Mouse (Mus musculus): ENCODE results near the gene Cyp4f16. TPM values are rescaled to one million over a fixed set of nuclear protein-coding genes. Genes with fewer than 3 reads are reported as not detected.
"Not testable (repeated sequence)": the region's sequence is repeated elsewhere in the genome, so short reads cannot be mapped to it uniquely, and the experiment has no call there.

Gene Cyp4f16
- polyA plus RNA-seq, 1 experiment from 2014 or later, result 24.9 TPM

- H3K9me3 ChIP-seq; H3K9ac ChIP-seq (replicated peaks); H3K27ac ChIP-seq (replicated peaks); H3K36me3 ChIP-seq; H3K27me3 ChIP-seq; H3K4me2 ChIP-seq (replicated peaks); ATAC-seq (replicated peaks); H3K4me1 ChIP-seq; H3K4me3 ChIP-seq: not testable (repeated sequence)
- WGBS, result 77% methylated on average over 9 of the region's 9 CpGs
Observed at GRCm38 (mm10) chr17:32554368-32554767, 18.0 kb downstream of the Cyp4f16 start.

- not testable (repeated sequence) for H3K4me2 ChIP-seq (replicated peaks); ATAC-seq (replicated peaks); H3K4me1 ChIP-seq; H3K36me3 ChIP-seq; H3K27ac ChIP-seq (replicated peaks); H3K4me3 ChIP-seq; H3K9ac ChIP-seq (replicated peaks); H3K9me3 ChIP-seq; H3K27me3 ChIP-seq
- 76% methylated on average over 2 of the region's 2 CpGs for WGBS
Observed at GRCm38 (mm10) chr17:32563301-32563700, 26.9 kb downstream of the Cyp4f16 start.

GRCm38 (mm10) chr17:32573286-32573685 lies 36.9 kb downstream of the Cyp4f16 start:
- H3K9me3 ChIP-seq; H3K4me3 ChIP-seq; H3K36me3 ChIP-seq; H3K4me1 ChIP-seq; H3K9ac ChIP-seq (replicated peaks); H3K4me2 ChIP-seq (replicated peaks); H3K27ac ChIP-seq (replicated peaks); H3K27me3 ChIP-seq; ATAC-seq (replicated peaks): not testable (repeated sequence)
- 78% methylated on average over 2 of the region's 2 CpGs for WGBS

GRCm38 (mm10) chr17:32577496-32578186 lies 41.3 kb downstream of the Cyp4f16 start:
- H3K27me3 ChIP-seq, result no peaks in the 10 kb centered on the region
- no peaks in the 10 kb centered on the region for H3K36me3 ChIP-seq

GRCm38 (mm10) chr17:32596494-32596893 lies 60.1 kb downstream of the Cyp4f16 start:
- H3K4me2 ChIP-seq (replicated peaks), result no peak overlapping the region
- no peaks in the 10 kb centered on the region for H3K36me3 ChIP-seq
- H3K27me3 ChIP-seq, result no peaks in the 10 kb centered on the region
- H3K4me3 ChIP-seq, result no peak overlapping the region
- WGBS, result 89% methylated on average over 18 of the region's 18 CpGs
- H3K4me1 ChIP-seq, result no peaks in the 10 kb centered on the region
- no peak for ATAC-seq (replicated peaks)
- no peak overlapping the region for H3K9ac ChIP-seq (replicated peaks)
- H3K27ac ChIP-seq (replicated peaks), result no peak overlapping the region
- H3K9me3 ChIP-seq, result no peaks in the 10 kb centered on the region

More at GRCm38 (mm10) chr17:32577496-32578186, 41.3 kb downstream of the Cyp4f16 start:
- no peaks in the 10 kb centered on the region for H3K4me1 ChIP-seq
- WGBS, result 71% methylated on average over 7 of the region's 7 CpGs
- H3K27ac ChIP-seq (replicated peaks), result no peak overlapping the region
- no peak overlapping the region for H3K4me2 ChIP-seq (replicated peaks)
- no peaks in the 10 kb centered on the region for H3K9me3 ChIP-seq
- H3K9ac ChIP-seq (replicated peaks), result no peak overlapping the region
- no peak for ATAC-seq (replicated peaks)
- no peak overlapping the region for H3K4me3 ChIP-seq

Other genes starting within 250 kb of the Cyp4f16 start
- gene Akap8, start 215.3 kb upstream of the Cyp4f16 start, polyA plus RNA-seq (2015; fragmentation: Nextera tagmentation; extraction: Ambion mirVana), result 107 and 111 TPM in 2 replicates
- gene Akap8l, start 186.0 kb upstream of the Cyp4f16 start, polyA plus RNA-seq (2015; fragmentation: Nextera tagmentation; extraction: Ambion mirVana), result 138 and 140 TPM in 2 replicates
- gene Wiz, start 147.1 kb upstream of the Cyp4f16 start, polyA plus RNA-seq (2015; fragmentation: Nextera tagmentation; extraction: Ambion mirVana), result 38.8 and 40.3 TPM in 2 replicates
- 0.56 and 0.64 TPM in 2 replicates for gene Rasal3, start 133.0 kb upstream of the Cyp4f16 start, polyA plus RNA-seq (2015; fragmentation: Nextera tagmentation; extraction: Ambion mirVana)
- gene Pglyrp2, start 112.4 kb upstream of the Cyp4f16 start, polyA plus RNA-seq (2015; fragmentation: Nextera tagmentation; extraction: Ambion mirVana), result not detected in 2 replicates
- 0.23 TPM in 1 of 2 replicates, not detected in the other for gene Cyp4f39, start 83.8 kb upstream of the Cyp4f16 start, polyA plus RNA-seq (2015; fragmentation: Nextera tagmentation; extraction: Ambion mirVana)
- gene Cyp4f17, start 30.5 kb upstream of the Cyp4f16 start, polyA plus RNA-seq (2015; fragmentation: Nextera tagmentation; extraction: Ambion mirVana), result 7.8 and 8.4 TPM in 2 replicates
- gene Cyp4f37, start 84.8 kb downstream of the Cyp4f16 start, polyA plus RNA-seq (2015; fragmentation: Nextera tagmentation; extraction: Ambion mirVana), result not detected in 2 replicates
- gene Cyp4f40, start 122.3 kb downstream of the Cyp4f16 start, polyA plus RNA-seq (2015; fragmentation: Nextera tagmentation; extraction: Ambion mirVana), result not detected in 2 replicates
- gene Cyp4f15, start 149.1 kb downstream of the Cyp4f16 start, polyA plus RNA-seq (2015; fragmentation: Nextera tagmentation; extraction: Ambion mirVana), result 1.1 and 1.5 TPM in 2 replicates